Mouse (Mus musculus) megakaryocyte, adult 5-6 weeks (primary cell): ENCODE results near the gene Tmem141. TPM values are rescaled to one million over a fixed set of nuclear protein-coding genes. Genes with fewer than 3 reads are reported as not detected.

ENCODE experiments used
- ATAC-seq: 2 replicates; pipeline ENCODE4 v1.8.0; 2016; ENCODE audit warnings: mild to moderate bottlenecking, inconsistent platforms; ENCODE audit not compliant: poor library complexity, severe bottlenecking
- total RNA-seq, 2 experiments: library from RNA; stranded (forward) in 1 of 2; stranded (reverse) in 1 of 2; fragments of 153-499, 151-499 nt in 1 of 2; fragments of 221-1000, 200-1000 nt in 1 of 2; gene quantifications; 2 replicates each; pipeline versions ENCODE4 v1.2.3 to v1.2.4; 2015 to 2017

The Tmem141 gene
- total RNA-seq, 2 experiments from 2014 or later, result 8.4 to 18.5 TPM

GRCm38 (mm10) chr2:25578796-25579736, 42.7 kb downstream of the Tmem141 start:
- ATAC-seq, result no peak

- no peak for ATAC-seq
These were observed 43.6 kb downstream of the Tmem141 start for GRCm38 (mm10) chr2:25577951-25578795.

DNA sequence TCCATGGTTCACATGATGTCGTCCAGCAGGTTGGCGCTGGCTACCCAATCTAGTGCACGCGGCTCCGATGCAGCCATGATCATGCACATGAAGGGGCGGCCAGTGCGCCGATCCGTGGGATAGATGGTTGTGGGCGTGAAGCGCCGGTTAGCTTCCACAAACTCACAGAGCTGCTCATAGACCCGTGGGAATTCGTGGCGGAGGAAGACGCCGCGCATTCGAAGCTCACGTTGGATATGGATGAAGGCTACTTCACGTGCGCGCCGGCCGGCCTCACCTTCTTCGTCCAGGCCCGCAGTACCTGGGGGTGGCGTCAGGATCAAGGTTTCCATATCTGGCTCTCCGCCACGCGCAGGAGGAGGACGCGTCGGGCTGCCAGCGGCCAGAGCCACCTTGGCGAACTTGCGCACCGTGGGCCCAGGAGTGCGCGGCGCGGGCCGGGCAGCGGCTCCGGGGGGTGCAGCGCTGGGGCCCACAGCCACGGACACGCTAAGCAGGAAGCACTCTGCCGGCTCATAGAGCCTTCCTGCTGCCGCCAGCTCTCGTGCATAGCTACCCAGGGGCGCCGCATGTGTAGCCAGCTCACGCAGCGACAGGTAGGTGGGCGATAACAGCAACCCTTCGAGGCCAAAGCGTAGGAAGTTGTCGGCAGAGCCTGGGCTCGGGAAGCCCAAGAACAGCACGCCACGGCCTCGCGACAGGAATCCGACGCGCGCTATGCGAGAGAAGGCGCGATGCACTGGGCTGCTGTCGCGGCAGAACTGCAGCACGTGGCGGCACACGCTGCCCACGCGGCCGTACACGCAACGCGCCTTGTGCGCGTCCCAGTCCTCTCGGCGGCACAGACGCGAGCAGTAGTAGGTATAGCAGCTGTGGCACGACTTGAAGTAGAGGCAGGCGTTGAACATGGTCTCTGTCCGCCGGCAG, 44.6 kb downstream of the Tmem141 start:
- ATAC-seq, result no peak

DNA sequence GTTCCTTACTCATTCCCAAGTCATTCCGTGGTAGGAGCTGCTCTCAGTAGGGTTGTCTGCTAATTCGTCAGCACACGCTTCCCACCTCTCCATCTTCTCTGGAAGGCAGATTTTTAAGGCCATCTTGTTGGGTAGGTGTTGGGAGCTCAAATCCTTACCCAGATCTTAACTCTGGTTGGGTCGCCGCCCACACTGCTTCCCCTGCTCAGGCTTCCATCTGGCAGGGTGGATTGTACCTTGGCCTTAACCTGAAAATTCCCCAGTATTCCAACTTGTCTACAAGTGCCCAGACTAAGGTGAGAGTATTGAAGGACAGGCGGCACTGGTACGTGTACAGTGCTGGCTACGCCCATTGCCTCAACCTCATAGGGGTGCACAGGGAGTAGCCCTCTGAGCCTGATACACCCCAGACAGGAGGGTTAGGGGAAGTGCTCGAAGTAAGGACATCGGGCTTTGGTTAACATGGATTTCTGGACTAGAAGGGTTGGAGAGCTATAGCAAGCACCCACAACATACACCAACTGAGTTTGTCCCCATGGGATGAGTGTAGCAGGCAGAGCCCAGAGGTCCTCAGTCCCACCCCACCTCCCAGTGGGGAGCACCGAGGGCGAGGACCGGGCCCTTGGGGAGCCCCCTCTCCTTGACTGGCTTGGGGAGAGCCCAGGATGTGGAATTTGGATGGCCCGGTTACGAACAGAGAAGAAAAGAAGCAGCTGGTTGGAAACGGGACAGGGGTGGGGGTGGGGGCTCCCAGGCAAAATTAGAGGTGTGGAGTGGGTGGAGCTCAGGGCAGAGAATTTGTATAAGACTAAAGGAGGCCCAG, 45.6 kb downstream of the Tmem141 start:
- no peak for ATAC-seq

DNA sequence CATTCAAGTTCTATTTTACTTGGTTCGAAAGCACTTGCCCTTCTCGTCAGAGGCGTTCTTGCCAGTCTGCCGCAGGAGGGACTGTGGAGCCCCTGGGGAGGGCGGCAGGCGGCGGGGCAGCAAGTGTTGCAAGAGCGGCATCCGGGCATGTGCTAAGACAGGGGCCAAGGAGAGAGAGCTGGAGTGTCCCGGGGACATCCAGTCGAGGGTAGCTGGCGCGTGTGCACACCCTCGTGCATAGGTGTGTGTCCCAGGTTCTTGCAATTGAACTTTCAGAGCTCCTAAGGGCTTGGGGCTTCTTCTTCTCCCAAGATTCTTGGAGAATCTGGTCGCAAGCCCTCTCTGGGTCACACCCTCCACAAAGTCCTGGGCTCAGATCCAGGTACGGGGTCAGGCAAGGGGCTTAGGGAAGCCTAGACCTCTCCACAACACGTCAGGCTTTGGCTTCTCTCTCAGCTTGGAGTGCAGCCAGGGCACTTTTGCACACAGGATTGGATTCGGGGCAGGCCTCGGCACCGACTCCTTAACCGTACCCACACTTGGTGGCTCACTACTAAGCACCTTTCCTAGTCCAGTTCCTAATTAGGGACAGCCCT, 46.3 kb downstream of the Tmem141 start:
- 0 out of 2 replicates have a peak, but pooled peaks have one; percentile 12 for ATAC-seq

DNA sequence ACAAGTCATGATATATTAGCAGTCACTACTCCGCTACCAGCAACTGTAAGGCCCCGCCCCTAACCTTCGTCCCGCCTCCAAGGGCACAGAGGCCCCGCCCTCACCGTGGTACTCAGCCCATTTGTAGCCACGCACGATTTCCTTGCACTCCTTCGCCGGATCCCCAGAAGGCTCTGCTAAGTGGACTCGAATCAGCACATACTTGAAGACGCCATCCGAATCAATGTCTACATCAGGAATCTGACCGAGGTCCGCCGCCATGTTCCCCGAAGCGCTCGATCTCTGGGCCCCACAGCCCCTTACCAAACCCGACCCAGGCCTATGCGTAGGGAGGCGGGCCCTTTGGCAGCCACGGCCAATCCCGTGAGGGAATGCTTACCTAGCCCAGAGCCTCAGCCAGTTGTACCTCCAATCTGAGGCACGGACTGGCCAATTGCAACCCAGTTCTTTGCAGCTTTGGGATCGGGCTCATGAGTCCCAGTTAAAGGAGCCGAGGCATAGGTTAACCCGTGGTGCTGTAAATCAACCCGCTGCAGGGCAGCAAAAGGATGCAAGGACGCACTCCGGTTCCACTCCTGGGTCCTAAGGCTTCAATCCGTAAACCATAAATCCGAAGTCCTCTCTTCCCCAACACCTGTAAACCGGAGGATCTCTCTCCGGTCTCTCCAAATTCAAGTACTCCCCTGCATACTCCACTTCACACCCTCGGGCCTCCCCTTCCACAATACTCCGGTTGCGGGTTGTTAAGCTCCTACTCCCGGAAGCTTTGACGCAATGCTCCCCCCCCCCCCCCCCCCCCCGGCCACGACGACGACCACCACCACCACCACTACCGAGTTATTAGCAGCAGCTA, 47.0 kb downstream of the Tmem141 start, which contains the start of the genes Mamdc4 and Phpt1:
TSS of gene Mamdc4 (minus strand) at position 267 of the 853 bp plus-strand sequence.
TSS of gene Phpt1 (minus strand) at position 646 of the 853 bp plus-strand sequence.
- peak; percentile 93 for ATAC-seq

GRCm38 (mm10) chr2:25574136-25574535, 47.7 kb downstream of the Tmem141 start:
- no peak for ATAC-seq

GRCm38 (mm10) chr2:25573068-25573467, 48.7 kb downstream of the Tmem141 start:
- no peak for ATAC-seq

GRCm38 (mm10) chr2:25571221-25571620, 50.6 kb downstream of the Tmem141 start:
- ATAC-seq, result no peak

Other genes starting within 250 kb of the Tmem141 start
Only the 30 nearest of the 33 such genes appear.
- not detected in 2 replicates for gene Npdc1, start 222.7 kb downstream of the Tmem141 start, total RNA-seq (2015)
- gene Npdc1, start 222.7 kb downstream of the Tmem141 start, total RNA-seq (2017), result not detected in 2 replicates
- 10.1 and 11.6 TPM in 2 replicates for gene Fut7, start 198.7 kb downstream of the Tmem141 start, total RNA-seq (2015)
- gene Fut7, start 198.7 kb downstream of the Tmem141 start, total RNA-seq (2017), result 20.4 and 21.5 TPM in 2 replicates
- gene Abca2, start 193.3 kb downstream of the Tmem141 start, total RNA-seq (2015), result 25.5 and 33.3 TPM in 2 replicates
- gene Abca2, start 193.3 kb downstream of the Tmem141 start, total RNA-seq (2017), result 12.0 and 13.0 TPM in 2 replicates
- not detected in 2 replicates for gene Clic3, start 165.2 kb downstream of the Tmem141 start, total RNA-seq (2015)
- gene Clic3, start 165.2 kb downstream of the Tmem141 start, total RNA-seq (2017), result not detected in 2 replicates
- 36.3 and 36.5 TPM in 2 replicates for gene Paxx, start 160.9 kb downstream of the Tmem141 start, total RNA-seq (2015)
- gene Paxx, start 160.9 kb downstream of the Tmem141 start, total RNA-seq (2017), result 25.7 and 29.6 TPM in 2 replicates
- gene Ptgds, start 152.0 kb downstream of the Tmem141 start, total RNA-seq (2015), result not detected in 2 replicates
- gene Ptgds, start 152.0 kb downstream of the Tmem141 start, total RNA-seq (2017), result not detected in 2 replicates
- gene Lcn12, start 128.1 kb downstream of the Tmem141 start, total RNA-seq (2015), result not detected in 2 replicates
- not detected in 2 replicates for gene Lcn12, start 128.1 kb downstream of the Tmem141 start, total RNA-seq (2017)
- gene Fbxw5, start 121.3 kb downstream of the Tmem141 start, total RNA-seq (2015), result 23.4 and 32.3 TPM in 2 replicates
- gene Fbxw5, start 121.3 kb downstream of the Tmem141 start, total RNA-seq (2017), result 15.5 and 19.8 TPM in 2 replicates
- 0.18 and 2.1 TPM in 2 replicates for gene C8g, start 120.3 kb downstream of the Tmem141 start, total RNA-seq (2015)
- gene C8g, start 120.3 kb downstream of the Tmem141 start, total RNA-seq (2017), result 0.44 and 1.2 TPM in 2 replicates
- gene Traf2, start 75.1 kb downstream of the Tmem141 start, total RNA-seq (2015), result 9.1 and 9.4 TPM in 2 replicates
- 12.6 and 15.3 TPM in 2 replicates for gene Traf2, start 75.1 kb downstream of the Tmem141 start, total RNA-seq (2017)
- 155 and 171 TPM in 2 replicates for gene Edf1, start 64.2 kb downstream of the Tmem141 start, total RNA-seq (2015)
- gene Edf1, start 64.2 kb downstream of the Tmem141 start, total RNA-seq (2017), result 133 and 145 TPM in 2 replicates
- 0.09 and 2.3 TPM in 2 replicates for gene Mamdc4, start 47.2 kb downstream of the Tmem141 start, total RNA-seq (2015)
- gene Mamdc4, start 47.2 kb downstream of the Tmem141 start, total RNA-seq (2017), result 0.15 and 5.0 TPM in 2 replicates
- gene Phpt1, start 46.8 kb downstream of the Tmem141 start, total RNA-seq (2015), result 12.7 and 15.1 TPM in 2 replicates
- gene Phpt1, start 46.8 kb downstream of the Tmem141 start, total RNA-seq (2017), result 8.4 and 11.8 TPM in 2 replicates
- gene Ajm1, start 40.2 kb downstream of the Tmem141 start, total RNA-seq (2015), result not detected in 2 replicates
- not detected in 2 replicates for gene Ajm1, start 40.2 kb downstream of the Tmem141 start, total RNA-seq (2017)
- gene Rabl6, start 13.5 kb downstream of the Tmem141 start, total RNA-seq (2015), result 18.3 and 25.7 TPM in 2 replicates
- 34.0 and 43.0 TPM in 2 replicates for gene Rabl6, start 13.5 kb downstream of the Tmem141 start, total RNA-seq (2017)
- gene Ccdc183, start 4.3 kb downstream of the Tmem141 start, total RNA-seq (2015), result not detected in 2 replicates
- not detected in 2 replicates for gene Ccdc183, start 4.3 kb downstream of the Tmem141 start, total RNA-seq (2017)
- gene Fcna, start 6.0 kb upstream of the Tmem141 start, total RNA-seq (2015), result 1.1 and 1.9 TPM in 2 replicates
- gene Fcna, start 6.0 kb upstream of the Tmem141 start, total RNA-seq (2017), result 2.2 and 3.2 TPM in 2 replicates
- gene Lcn8, start 31.1 kb upstream of the Tmem141 start, total RNA-seq (2015), result not detected in 2 replicates
- gene Lcn8, start 31.1 kb upstream of the Tmem141 start, total RNA-seq (2017), result not detected in 2 replicates
- not detected in 2 replicates for gene Lcn5, start 35.9 kb upstream of the Tmem141 start, total RNA-seq (2015)
- not detected in 2 replicates for gene Lcn5, start 35.9 kb upstream of the Tmem141 start, total RNA-seq (2017)
- not detected in 2 replicates for gene Lcn6, start 54.8 kb upstream of the Tmem141 start, total RNA-seq (2015)
- not detected in 2 replicates for gene Lcn6, start 54.8 kb upstream of the Tmem141 start, total RNA-seq (2017)
- not detected in 2 replicates for gene Lcn10, start 60.7 kb upstream of the Tmem141 start, total RNA-seq (2015)
- not detected in 2 replicates for gene Lcn10, start 60.7 kb upstream of the Tmem141 start, total RNA-seq (2017)
- not detected in 2 replicates for gene Obp2a, start 78.0 kb upstream of the Tmem141 start, total RNA-seq (2015)
- not detected in 2 replicates for gene Obp2a, start 78.0 kb upstream of the Tmem141 start, total RNA-seq (2017)
- gene Bmyc, start 84.7 kb upstream of the Tmem141 start, total RNA-seq (2015), result 24.4 and 25.9 TPM in 2 replicates
- 7.6 and 9.3 TPM in 2 replicates for gene Bmyc, start 84.7 kb upstream of the Tmem141 start, total RNA-seq (2017)
- not detected in 2 replicates for gene Obp2b, start 115.0 kb upstream of the Tmem141 start, total RNA-seq (2015)
- gene Obp2b, start 115.0 kb upstream of the Tmem141 start, total RNA-seq (2017), result not detected in 2 replicates
- not detected in 2 replicates for gene Lcn3, start 143.6 kb upstream of the Tmem141 start, total RNA-seq (2015)
- not detected in 2 replicates for gene Lcn3, start 143.6 kb upstream of the Tmem141 start, total RNA-seq (2017)
- not detected in 2 replicates for gene Lcn11, start 155.0 kb upstream of the Tmem141 start, total RNA-seq (2015)
- gene Lcn11, start 155.0 kb upstream of the Tmem141 start, total RNA-seq (2017), result not detected in 2 replicates
- not detected in 2 replicates for gene Gm13539, start 160.3 kb upstream of the Tmem141 start, total RNA-seq (2015)
- gene Gm13539, start 160.3 kb upstream of the Tmem141 start, total RNA-seq (2017), result not detected in 2 replicates
- not detected in 2 replicates for gene Glt6d1, start 193.8 kb upstream of the Tmem141 start, total RNA-seq (2015)
- not detected in 2 replicates for gene Glt6d1, start 193.8 kb upstream of the Tmem141 start, total RNA-seq (2017)
- not detected in 2 replicates for gene Lcn9, start 201.1 kb upstream of the Tmem141 start, total RNA-seq (2015)
- gene Lcn9, start 201.1 kb upstream of the Tmem141 start, total RNA-seq (2017), result not detected in 2 replicates
- not detected in 2 replicates for gene Sohlh1, start 225.2 kb upstream of the Tmem141 start, total RNA-seq (2015)
- gene Sohlh1, start 225.2 kb upstream of the Tmem141 start, total RNA-seq (2017), result not detected in 2 replicates